Mouse (Mus musculus) midbrain, embryonic 14.5 days (tissue): ENCODE results near the gene Atrip. TPM values are rescaled to one million over a fixed set of nuclear protein-coding genes. Genes with fewer than 3 reads are reported as not detected.

Experiments
- ATAC-seq: fragments of 200-750 bp; cut with Nextera tagmentation; 2 replicates; pipeline ENCODE4 v1.8.0; 2017; ENCODE audit warnings: moderate number of reproducible peaks, moderate library complexity; ENCODE audit not compliant: low FRiP score, low TSS enrichment
- DNase-seq: peaks from one replicate; pipeline ENCODE4 v3.0.0-alpha.2; 2015
- H3K27ac ChIP-seq: fragments of 300-500 bp; sonication (generic); replicated peaks from 2 replicates; pipeline ENCODE4 v1.5.1; 2014; ENCODE audit warnings: mild to moderate bottlenecking, low read depth, low read length, moderate library complexity
- H3K27me3 ChIP-seq: fragments of 300-500 bp; sonication (generic); 2 replicates; pipeline ENCODE4 v1.6.1; 2014; ENCODE audit warnings: low read length, control low read depth, mixed read lengths; ENCODE audit not compliant: control insufficient read depth, insufficient read depth
- H3K36me3 ChIP-seq: fragments of 300-500 bp; sonication (generic); 2 replicates; pipeline ENCODE4 v1.6.1; 2014; ENCODE audit warnings: low read length, control low read depth; ENCODE audit not compliant: control insufficient read depth, insufficient read depth
- H3K4me1 ChIP-seq: fragments of 300-500 bp; sonication (generic); 2 replicates; pipeline ENCODE4 v1.6.1; 2014; ENCODE audit warnings: mild to moderate bottlenecking, antibody characterized with exemption, low read length, control low read depth; ENCODE audit not compliant: control insufficient read depth, insufficient read depth
- H3K4me2 ChIP-seq: fragments of 300-500 bp; sonication (generic); 2 replicates; pipeline ENCODE4 v1.6.1; 2014; ENCODE audit warnings: mild to moderate bottlenecking, low read length, moderate library complexity
- H3K4me3 ChIP-seq: fragments of 300-500 bp; sonication (generic); replicated peaks from 2 replicates; pipeline ENCODE4 v1.5.1; 2014; ENCODE audit warnings: low read depth, low read length
- H3K9ac ChIP-seq: fragments of 300-500 bp; sonication (generic); replicated peaks from 2 replicates; pipeline ENCODE4 v1.6.1; 2014; ENCODE audit warnings: mild to moderate bottlenecking, low read length, moderate library complexity
- H3K9me3 ChIP-seq: fragments of 300-500 bp; sonication (generic); 2 replicates; pipeline ENCODE4 v1.6.1; 2016; ENCODE audit warnings: low read length, control low read depth, mixed read lengths; ENCODE audit not compliant: control insufficient read depth
- WGBS: fragments of 180-500 bp; shearing (Covaris S2); extraction: QIAGEN DNeasy Blood & Tissue Kit; methylation state at CpG from one replicate; pipeline ENCODE4 v1.1.7; 2014; 5-methylcytosine and 5-hydroxymethylcytosine counted together
- polyA plus RNA-seq: library from polyadenylated mRNA; unstranded; fragments of >200 nt; fragmentation: Nextera tagmentation; extraction: Ambion mirVana; gene quantifications from 2 replicates; pipeline ENCODE4 v1.2.1, GENCODE M21; 2014

Atrip gene
- polyA plus RNA-seq, 1 experiment from 2014 or later, result 26.5 TPM

GRCm38 (mm10) chr9:109009636-109010315 lies 64.1 kb downstream of the Atrip start:
- WGBS, result 65% methylated on average over 17 of the region's 17 CpGs
- Histone ChIP-seq H3K36me3 (peaks cover 68% of the 10 kb centered on the region), H3K4me3 (no peak overlapping the region), H3K27me3 (no peaks in the 10 kb centered on the region), H3K9me3 (no peaks in the 10 kb centered on the region), H3K4me1 (no peaks in the 10 kb centered on the region), H3K4me2 (no peak overlapping the region), H3K27ac (no peak overlapping the region), H3K9ac (no peak overlapping the region)
- DNase-seq (no peak), ATAC-seq (no peak)

- ATAC-seq (no peak), DNase-seq (no peak)
- no peak overlapping the region for H3K4me3 ChIP-seq
- no peak overlapping the region for H3K27ac ChIP-seq
- H3K4me2 ChIP-seq, result no peak overlapping the region
- H3K36me3 ChIP-seq, result peaks cover 68% of the 10 kb centered on the region
- no peak overlapping the region for H3K9ac ChIP-seq
- 74% methylated on average over 10 of the region's 10 CpGs for WGBS
- H3K4me1 ChIP-seq, result no peaks in the 10 kb centered on the region
- no peaks in the 10 kb centered on the region for H3K9me3 ChIP-seq
- no peaks in the 10 kb centered on the region for H3K27me3 ChIP-seq
Measured at GRCm38 (mm10) chr9:109008994-109009635, 64.8 kb downstream of the Atrip start.

GRCm38 (mm10) chr9:109008081-109008480 lies 65.8 kb downstream of the Atrip start:
- Histone ChIP-seq H3K4me2 (no peak overlapping the region), H3K4me1 (no peaks in the 10 kb centered on the region), H3K4me3 (no peak overlapping the region), H3K9ac (no peak overlapping the region), H3K36me3 (peaks cover 59% of the 10 kb centered on the region), H3K27me3 (no peaks in the 10 kb centered on the region), H3K27ac (no peak overlapping the region), H3K9me3 (no peaks in the 10 kb centered on the region)
- WGBS, result 84% methylated on average over 9 of the region's 9 CpGs
- ATAC-seq (no peak), DNase-seq (no peak)

Other genes starting within 250 kb of the Atrip start
- 19.5 and 20.7 TPM in 2 replicates for gene Celsr3, start 247.8 kb downstream of the Atrip start, polyA plus RNA-seq
- gene Slc26a6, start 220.8 kb downstream of the Atrip start, polyA plus RNA-seq, result 16.6 and 18.2 TPM in 2 replicates
- gene Tmem89, start 159.5 kb downstream of the Atrip start, polyA plus RNA-seq, result 0.47 TPM in 1 of 2 replicates, not detected in the other
- gene Uqcrc1, start 137.5 kb downstream of the Atrip start, polyA plus RNA-seq, result 432 and 472 TPM in 2 replicates
- 0.84 and 1.5 TPM in 2 replicates for gene Col7a1, start 120.5 kb downstream of the Atrip start, polyA plus RNA-seq
- gene Ucn2, start 88.1 kb downstream of the Atrip start, polyA plus RNA-seq, result not detected in 2 replicates
- 26.1 and 26.3 TPM in 2 replicates for gene Pfkfb4, start 82.3 kb downstream of the Atrip start, polyA plus RNA-seq
- 49.1 and 49.9 TPM in 2 replicates for gene Shisa5, start 35.6 kb downstream of the Atrip start, polyA plus RNA-seq
- gene Trex1, start 14.4 kb downstream of the Atrip start, polyA plus RNA-seq, result 15.3 and 18.8 TPM in 2 replicates
- 14.0 and 15.4 TPM in 2 replicates for gene Ccdc51, start 8.4 kb upstream of the Atrip start, polyA plus RNA-seq
- 733 and 824 TPM in 2 replicates for gene Tma7, start 8.5 kb upstream of the Atrip start, polyA plus RNA-seq
- 21.7 and 22.4 TPM in 2 replicates for gene Plxnb1, start 21.3 kb upstream of the Atrip start, polyA plus RNA-seq
- gene Fbxw21, start 87.9 kb upstream of the Atrip start, polyA plus RNA-seq, result not detected in 2 replicates
- not detected in 2 replicates for gene Fbxw13, start 121.9 kb upstream of the Atrip start, polyA plus RNA-seq
- gene Fbxw20, start 160.6 kb upstream of the Atrip start, polyA plus RNA-seq, result not detected in 2 replicates
- not detected in 2 replicates for gene Fbxw14, start 213.6 kb upstream of the Atrip start, polyA plus RNA-seq